Mouse (Mus musculus) neutrophil, adult 5-6 weeks (primary cell): ENCODE results near the gene Catspere2. TPM values are rescaled to one million over a fixed set of nuclear protein-coding genes. Genes with fewer than 3 reads are reported as not detected.
"Not testable (repeated sequence)": the region's sequence is repeated elsewhere in the genome, so short reads cannot be mapped to it uniquely, and the experiment has no call there.

Experiments
- ATAC-seq: fragments of 151-379, 151-347 bp; 2 replicates; pipeline ENCODE4 v1.8.0; 2017; ENCODE audit warnings: mild to moderate bottlenecking, moderate TSS enrichment; ENCODE audit not compliant: insufficient number of reproducible peaks, poor library complexity, low FRiP score, severe bottlenecking; ENCODE audit errors: extremely low read depth
- total RNA-seq: library from RNA; stranded (forward); fragments of 200-1000 nt; gene quantifications from 2 replicates; pipeline ENCODE4 v1.2.3, GENCODE M21; 2017

The Catspere2 gene
- 0.25 and 0.58 TPM in 2 replicates for total RNA-seq

GRCm38 (mm10) chr1:177983024-177983450 is at the start of gene Catspere2:
Gene Catspere2, plus strand, starts transcription at chr1:177983423.
- peak; percentile 96 for ATAC-seq

- ATAC-seq: peak; percentile 74
These were observed 42.7 kb upstream of the Catspere2 start for GRCm38 (mm10) chr1:177940422-177940977.

DNA sequence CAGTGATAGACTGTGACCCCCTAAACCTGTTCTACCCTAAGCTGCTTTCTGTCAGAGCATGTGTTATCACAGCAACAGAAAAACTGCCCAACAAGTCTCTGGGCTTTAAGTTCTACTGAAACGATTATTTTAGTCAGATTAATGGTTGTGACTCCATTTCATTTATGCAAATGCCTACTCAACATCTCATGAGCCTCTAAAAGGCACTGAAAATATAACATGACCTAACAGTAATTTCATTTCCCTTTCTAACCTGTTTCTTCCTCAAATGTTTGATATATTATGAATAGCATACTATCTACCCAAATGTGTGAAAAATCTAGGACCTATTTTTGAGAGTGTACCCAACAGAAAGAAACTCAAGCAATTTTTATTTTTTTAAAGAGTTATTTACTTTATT is 1.9 kb upstream of the Catspere2 start:
- no peak for ATAC-seq

DNA sequence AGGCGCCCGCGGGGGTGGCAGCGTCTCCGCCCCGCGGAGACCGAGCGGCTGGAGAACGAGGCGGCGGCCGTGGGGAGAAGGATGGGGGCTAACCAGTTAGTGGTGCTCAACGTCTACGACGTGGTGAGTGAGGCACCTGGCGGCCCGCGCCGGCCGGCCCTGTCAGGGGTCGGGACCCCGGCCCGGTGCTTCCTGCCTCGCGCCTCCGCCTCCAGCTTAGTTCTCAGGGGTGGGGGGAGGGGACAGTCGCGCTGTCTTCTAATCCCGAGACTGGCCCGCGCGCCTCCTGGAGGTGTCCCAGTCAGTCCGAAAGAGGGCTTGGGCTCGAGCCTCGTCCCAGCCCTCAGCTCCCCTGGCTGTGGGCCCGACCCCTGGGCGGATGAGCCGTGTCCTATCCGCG is 359 bp downstream of the Catspere2 start:
- ATAC-seq: not testable (repeated sequence)

DNA sequence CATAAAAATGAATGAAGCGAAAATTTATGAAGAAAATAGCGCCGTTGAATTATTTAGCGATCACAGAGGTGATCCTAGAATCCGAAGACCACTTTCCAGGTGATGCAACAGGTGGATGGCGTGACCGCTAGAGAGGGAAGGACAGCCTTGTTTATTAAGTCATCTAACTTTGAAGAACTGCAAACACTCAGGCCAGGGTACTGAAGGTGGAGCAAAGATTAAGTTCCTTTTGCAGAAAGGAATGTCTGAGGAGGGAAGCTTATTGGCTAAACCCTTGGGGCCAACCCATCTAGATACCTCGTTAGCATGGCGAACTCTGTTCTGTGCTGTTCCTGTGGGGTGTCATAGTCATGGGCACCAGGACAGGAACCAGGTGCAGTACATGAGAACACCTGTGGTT is 983 bp downstream of the Catspere2 start:
- ATAC-seq: no peak

- not testable (repeated sequence) for ATAC-seq
These were observed 4.3 kb downstream of the Catspere2 start for GRCm38 (mm10) chr1:177987476-177987875.

DNA sequence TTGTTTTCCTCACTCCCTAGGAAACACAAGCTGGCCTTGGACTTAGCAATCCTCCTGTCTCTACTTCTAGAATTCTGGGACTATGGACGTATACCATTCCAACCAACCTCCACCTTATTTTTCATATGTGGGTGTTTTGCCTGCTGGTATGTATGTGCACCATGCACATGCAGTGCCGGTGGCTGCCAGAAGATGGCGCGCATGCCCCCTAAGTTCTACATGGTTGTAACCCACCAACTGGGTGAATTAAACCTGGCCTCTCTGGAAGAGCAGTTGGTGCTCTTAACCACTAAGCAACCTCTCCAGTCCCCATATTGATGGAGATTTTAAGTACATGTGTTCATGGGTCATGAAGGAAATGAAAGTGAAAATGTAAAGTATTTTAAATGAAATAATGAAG is 89.6 kb downstream of the Catspere2 start:
- ATAC-seq: not testable (repeated sequence)

- not testable (repeated sequence) for ATAC-seq
These were observed 114.6 kb downstream of the Catspere2 start for GRCm38 (mm10) chr1:178097865-178098264.

DNA sequence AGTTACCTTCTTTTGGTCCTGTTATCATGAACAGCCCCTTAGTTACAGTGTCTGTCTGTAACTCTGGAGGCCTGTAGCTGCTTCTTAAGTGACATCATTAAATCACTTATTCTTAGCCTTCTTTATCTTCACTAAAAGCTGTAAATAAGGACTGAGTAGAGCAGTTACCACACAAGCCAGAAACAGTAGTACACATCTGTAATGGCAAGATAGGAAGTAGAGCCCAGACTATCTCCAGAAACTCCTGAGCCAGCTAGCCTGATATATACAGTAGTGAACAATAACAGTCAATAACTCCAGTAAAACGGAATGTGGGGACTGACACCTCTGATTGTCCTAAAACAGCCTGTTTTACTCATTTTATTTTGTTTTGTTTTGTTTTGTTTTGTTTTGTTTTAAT is 125.3 kb downstream of the Catspere2 start:
- ATAC-seq: not testable (repeated sequence)

DNA sequence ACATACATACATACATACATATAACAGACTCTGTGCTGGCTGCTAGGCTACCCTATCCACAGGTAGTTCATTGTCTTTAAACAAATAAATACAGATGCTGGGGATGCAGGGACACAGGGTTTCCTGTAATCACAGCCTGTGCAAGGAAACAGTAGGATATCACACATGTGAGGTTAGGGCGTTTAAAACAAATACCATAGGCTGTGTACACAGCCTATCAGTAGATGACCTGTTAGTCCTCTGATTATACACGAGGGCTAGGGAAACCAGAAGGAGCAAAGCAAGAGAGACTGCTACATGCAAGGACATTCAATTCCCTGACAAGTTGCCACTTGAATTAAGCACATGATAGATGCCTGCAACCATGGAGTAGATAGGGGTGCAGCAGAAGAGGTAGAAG is 139.0 kb downstream of the Catspere2 start:
- ATAC-seq: not testable (repeated sequence)

DNA sequence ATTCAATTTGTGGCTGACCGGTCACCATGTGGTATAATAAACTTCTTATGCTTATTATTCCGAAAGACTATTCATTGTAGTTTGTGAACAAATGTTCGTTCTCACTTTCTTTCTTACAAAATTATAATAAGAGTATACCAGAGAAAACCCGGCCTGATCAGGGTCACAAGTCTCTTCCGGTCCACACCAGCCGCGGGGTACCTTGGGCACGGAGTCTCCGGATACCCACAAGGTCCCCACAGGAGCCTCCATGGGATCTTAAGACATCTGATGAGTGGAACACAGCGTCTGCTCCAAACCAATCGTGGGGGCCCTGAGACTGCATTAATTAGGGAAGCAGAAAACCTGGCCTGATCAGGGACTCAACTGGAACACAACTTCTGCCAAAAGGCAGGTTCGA is 151.1 kb downstream of the Catspere2 start:
- ATAC-seq: no peak

- peak; percentile 67 for ATAC-seq
These were observed 163.3 kb downstream of the Catspere2 start for GRCm38 (mm10) chr1:178146513-178146912.

DNA sequence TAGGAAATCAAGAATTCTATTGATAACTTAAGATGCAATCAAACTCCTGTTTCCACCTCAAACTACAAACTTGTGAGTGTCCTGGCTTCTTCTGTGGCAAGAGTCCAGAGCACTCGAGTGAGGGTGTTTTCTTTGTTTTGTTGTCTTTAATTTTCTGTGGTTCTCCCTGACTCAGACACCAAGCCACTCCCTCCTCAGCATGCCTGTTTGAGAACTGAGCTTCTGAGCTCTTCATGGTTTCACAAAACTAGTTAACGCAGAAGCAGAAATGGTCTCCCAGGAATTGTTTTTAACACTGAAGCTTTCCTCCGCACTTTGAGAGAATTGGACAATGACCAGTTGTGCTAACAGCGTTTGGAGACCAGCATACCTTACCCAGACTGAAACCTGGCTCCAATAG is 163.7 kb downstream of the Catspere2 start:
- not testable (repeated sequence) for ATAC-seq

DNA sequence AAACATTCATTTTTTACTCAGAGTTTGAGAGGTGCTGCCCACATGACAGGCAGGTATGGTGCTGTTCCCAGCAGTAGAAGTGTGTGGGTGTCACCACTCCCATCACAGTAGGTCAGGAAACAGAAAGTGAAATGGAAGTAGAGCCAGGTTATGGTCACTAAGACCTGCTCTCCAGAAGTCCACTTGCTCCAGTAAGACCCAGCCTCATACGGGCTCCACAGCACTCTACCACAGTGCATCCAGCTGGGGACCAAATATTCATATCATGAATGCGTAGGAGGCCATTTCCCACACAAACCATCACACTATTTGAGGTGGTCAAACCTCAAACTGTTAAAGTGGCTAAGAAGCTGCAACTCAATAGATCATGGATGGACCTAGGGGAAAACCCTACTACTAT is 199.0 kb downstream of the Catspere2 start:
- no peak for ATAC-seq

GRCm38 (mm10) chr1:178185591-178185990 is 202.4 kb downstream of the Catspere2 start:
- no peak for ATAC-seq

- peak; percentile 98 for ATAC-seq
These were observed 204.1 kb downstream of the Catspere2 start, which contains the start of gene Desi2 for GRCm38 (mm10) chr1:178187216-178187791. Gene Desi2, plus strand, starts transcription at chr1:178187417.

DNA sequence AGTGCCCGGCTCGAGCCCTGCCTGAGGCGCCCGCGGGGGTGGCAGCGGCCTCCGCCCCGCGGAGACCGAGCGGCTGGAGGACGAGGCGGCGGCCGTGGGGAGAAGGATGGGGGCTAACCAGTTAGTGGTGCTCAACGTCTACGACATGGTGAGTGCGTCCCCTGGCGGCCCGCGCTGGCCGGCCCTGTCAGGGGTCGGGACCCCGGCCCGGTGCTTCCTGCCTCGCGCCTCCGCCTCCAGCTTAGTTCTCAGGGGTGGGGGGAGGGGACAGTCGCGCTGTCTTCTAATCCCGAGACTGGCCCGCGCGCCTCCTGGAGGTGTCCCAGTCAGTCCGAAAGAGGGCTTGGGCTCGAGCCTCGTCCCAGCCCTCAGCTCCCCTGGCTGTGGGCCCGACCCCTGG is 204.6 kb downstream of the Catspere2 start:
- not testable (repeated sequence) for ATAC-seq

DNA sequence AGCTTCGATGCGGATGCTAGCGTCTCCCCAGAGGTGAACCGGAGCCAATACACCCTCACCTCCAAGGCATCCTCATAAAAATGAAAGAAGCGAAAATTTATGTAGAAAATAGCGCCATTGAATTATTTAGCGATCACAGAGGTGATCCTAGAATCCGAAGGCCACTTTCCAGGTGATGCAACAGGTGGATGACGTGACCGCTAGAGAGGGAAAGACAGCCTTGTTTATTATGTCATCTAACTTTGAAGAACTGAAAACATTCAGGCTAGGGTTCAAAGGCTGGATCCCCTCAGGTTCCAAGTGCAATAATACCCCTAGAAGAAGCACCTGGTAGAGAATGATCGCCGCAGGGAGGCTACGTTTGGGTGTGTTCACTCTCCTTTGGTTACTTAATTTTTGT is 205.2 kb downstream of the Catspere2 start:
- ATAC-seq: no peak

GRCm38 (mm10) chr1:178205701-178206325 is 222.6 kb downstream of the Catspere2 start:
- ATAC-seq: no peak

DNA sequence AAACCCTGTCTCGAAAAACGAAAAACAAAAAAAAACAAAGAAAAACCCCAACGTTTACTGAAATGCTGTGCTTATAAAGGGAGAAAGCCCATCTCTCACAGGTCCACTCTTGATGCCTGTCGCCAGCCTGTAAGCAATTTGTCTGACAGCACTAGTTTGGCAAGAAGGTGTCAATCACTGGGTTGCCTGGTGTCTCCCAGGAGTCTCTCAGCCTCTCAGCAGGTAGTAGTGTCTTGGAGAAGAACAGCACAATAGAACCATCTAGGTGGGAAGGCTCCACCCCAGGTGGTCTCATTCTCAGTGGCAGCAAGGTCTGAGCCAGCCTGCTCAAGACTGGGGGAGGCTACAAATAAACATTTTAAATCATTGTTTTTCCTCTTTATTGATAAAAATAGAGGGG is 224.6 kb downstream of the Catspere2 start:
- not testable (repeated sequence) for ATAC-seq
